Mouse (Mus musculus) ES-E14 (cell line): ENCODE results near the gene Arap2.

Experiments
- HCFC1 ChIP-seq: IDR thresholded peaks from 2 replicates; pipeline ENCODE4 v1.6.1; 2012; ENCODE audit warnings: low read length, inconsistent platforms, borderline replicate concordance; ENCODE audit not compliant: insufficient read depth
- MAFK ChIP-seq: IDR thresholded peaks from 2 replicates; pipeline ENCODE4 v1.6.1; 2014; ENCODE audit warnings: mild to moderate bottlenecking, low read depth, low read length, inconsistent platforms; ENCODE audit not compliant: insufficient read depth

GRCm38 (mm10) chr5:62653924-62654323 is 112.0 kb downstream of the Arap2 start:
- TF ChIP-seq HCFC1, result no peak
- TF ChIP-seq MAFK, result no peak
